24 mouse cellular contexts compared by ENCODE assay signal in the genomic region with DNA sequence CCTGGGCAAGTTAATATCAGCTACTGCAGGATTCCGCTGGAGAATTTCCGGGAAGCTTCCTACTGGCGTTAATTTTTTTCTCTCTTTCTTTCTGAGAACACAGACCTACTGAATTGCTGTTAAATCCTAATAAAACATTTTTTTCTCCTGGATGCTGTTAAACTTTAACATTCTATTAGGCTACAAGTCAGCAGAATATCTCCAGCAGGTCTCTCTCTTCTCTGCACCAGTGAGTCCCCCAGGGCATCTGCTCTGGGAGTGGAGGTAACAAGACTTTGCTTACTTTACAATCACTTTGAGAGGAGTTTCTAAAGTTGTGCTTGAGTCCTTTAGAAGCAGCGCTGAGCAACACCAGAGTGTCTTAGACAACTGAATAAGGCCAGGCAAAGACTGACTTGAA.
DNase-seq lines count a peak whose midpoint lies in the region; ATAC-seq lines count a peak whose summit lies in the region.
"Had no signal": no experiment of that assay in that cellular context is flagged by ENCODE, and none has a peak within 500 bp of the region (broad histone marks: within the 10 kb centered on the region; RNA-seq: fewer than 3 reads in every experiment).

No protein-coding gene starts in this region.

- no peak overlapping the region for H3K4me3 ChIP-seq in kidney, embryonic 15.5 days (replicated peaks)
- H3K4me3 ChIP-seq: embryonic facial prominence, embryonic 10.5 days; embryonic facial prominence, embryonic 12.5 days; forebrain, embryonic 13.5 days had no signal

- H3K27ac ChIP-seq in kidney, embryonic 15.5 days, result no peak overlapping the region
- H3K27ac ChIP-seq: embryonic facial prominence, embryonic 10.5 days; embryonic facial prominence, embryonic 12.5 days; forebrain, embryonic 13.5 days had no signal

- no peak overlapping the region for H3K9ac ChIP-seq in kidney, embryonic 15.5 days
- H3K9ac ChIP-seq: embryonic facial prominence, embryonic 12.5 days; forebrain, embryonic 13.5 days had no signal

- peaks cover 22% of the 10 kb centered on the region for H3K4me1 ChIP-seq in kidney, embryonic 15.5 days
- H3K4me1 ChIP-seq: forebrain, embryonic 13.5 days had no signal

- H3K4me2 ChIP-seq in kidney, embryonic 15.5 days, result no peak overlapping the region
- H3K4me2 ChIP-seq: embryonic facial prominence, embryonic 12.5 days; forebrain, embryonic 13.5 days had no signal

- H3K27me3 ChIP-seq in kidney, embryonic 15.5 days, result peaks cover 20% of the 10 kb centered on the region
- H3K27me3 ChIP-seq: CH12.LX; embryonic facial prominence, embryonic 12.5 days; forebrain, embryonic 13.5 days; Patski had no signal

- H3K36me3 ChIP-seq in kidney, embryonic 15.5 days, result no peaks in the 10 kb centered on the region
- H3K36me3 ChIP-seq: embryonic facial prominence, embryonic 10.5 days; embryonic facial prominence, embryonic 12.5 days; G1E had no signal

- no peak for ATAC-seq in kidney, embryonic 15.5 days (replicated peaks; ENCODE audit: low FRiP score)
- no peak for ATAC-seq in granulocyte monocyte progenitor cell, adult 5-6 weeks (replicated peaks; ENCODE audit: poor library complexity, severe bottlenecking)
- ATAC-seq: activated CD4-positive, CD25-positive, alpha-beta regulatory T cell, adult 4 months; CD4-positive, CD25-positive, alpha-beta regulatory T cell, adult 4 months; forebrain, embryonic 13.5 days; Patski had no signal

- WGBS in kidney, embryonic 15.5 days, result 79% methylated on average over 4 of the region's 4 CpGs

- H3K9me3 ChIP-seq in kidney, embryonic 15.5 days (replicated peaks), result no peaks in the 10 kb centered on the region
- H3K9me3 ChIP-seq: embryonic facial prominence, embryonic 10.5 days; embryonic facial prominence, embryonic 12.5 days; forebrain, embryonic 13.5 days; G1E had no signal

- DNase-seq in kidney, adult 11 months, result peak; percentile 19
- DNase-seq in kidney, postnatal 4 days, result no peak
- peak; percentile 50 for DNase-seq in kidney, adult 9 months
- DNase-seq in kidney, adult 18-20 months, result no peak
- DNase-seq in kidney, postnatal 14 days, result peak; percentile 37
- DNase-seq: adrenal gland, adult 8-10 months; adrenal gland, postnatal 14 days; adrenal gland, postnatal 36 days; B cell, adult 2 months; cerebellum, adult 11-12 months; cerebellum, adult 2 months; cerebellum, adult 9-10 months; cerebellum, postnatal 10 days; cerebellum, postnatal 25 days had no signal

Comparison
In these comparisons a context has a peak if more than half of its experiments do, and no peak if none do; other contexts are left out.
1. DNase-seq: peak in kidney, adult 11 months (single experiment), kidney, adult 9 months (single experiment) and kidney, postnatal 14 days (single experiment); none in kidney, postnatal 4 days (0 of 2) and kidney, adult 18-20 months (single experiment).